In the genomic region with DNA sequence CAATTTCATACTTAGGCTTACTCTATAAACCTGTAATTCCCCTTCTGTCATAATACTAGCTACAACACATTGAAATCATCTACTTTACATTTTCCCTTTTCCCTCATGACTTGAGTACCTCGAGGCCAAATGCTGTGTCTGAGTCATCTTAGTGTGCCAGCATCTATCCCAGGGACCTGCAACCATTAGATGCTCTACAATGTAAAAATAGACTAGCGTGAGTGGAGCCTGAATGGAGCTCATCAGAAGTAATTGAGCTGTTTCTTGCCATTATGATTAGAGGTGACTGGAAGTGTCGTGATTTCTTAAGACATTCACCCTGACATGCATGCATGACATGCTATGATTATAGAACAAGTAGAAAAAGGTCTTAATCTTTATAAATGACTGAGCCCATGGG, we compare ENCODE assay signal across 26 mouse cellular contexts.
"Had no signal": no experiment of that assay in that cellular context is flagged by ENCODE, and none has a peak within 500 bp of the region (broad histone marks: within the 10 kb centered on the region; RNA-seq: fewer than 3 reads in every experiment).

No protein-coding gene starts in this region.

- ATAC-seq: hindbrain, postnatal 0 days; intestine, embryonic 16.5 days; liver, embryonic 12.5 days had no signal

- DNase-seq: gastrocnemius, postnatal 14 days; gastrocnemius, postnatal 36 days; heart, adult 11 months; heart, adult 2 months; heart, postnatal 14 days; heart, postnatal 36 days; kidney, adult 11 months; kidney, adult 2 months; kidney, adult 9 months; kidney, postnatal 14 days; kidney, postnatal 36 days; layer of hippocampus, adult 9-11 months; layer of hippocampus, postnatal 36 days; left cerebral cortex, postnatal 4 days had no signal

- H3K9me3 ChIP-seq: heart, embryonic 13.5 days; heart, embryonic 15.5 days; hindbrain, embryonic 13.5 days; hindbrain, embryonic 15.5 days; kidney, embryonic 15.5 days; limb, embryonic 13.5 days; limb, embryonic 15.5 days; liver, embryonic 12.5 days had no signal

- H3K27ac ChIP-seq: heart, adult 2 months; heart, embryonic 13.5 days; heart, embryonic 15.5 days; hindbrain, embryonic 13.5 days; hindbrain, embryonic 15.5 days; hindbrain, postnatal 0 days; kidney, embryonic 15.5 days; kidney, postnatal 0 days; limb, embryonic 13.5 days; limb, embryonic 15.5 days; liver, embryonic 12.5 days had no signal

- H3K4me2 ChIP-seq: heart, embryonic 11.5 days; heart, embryonic 13.5 days; heart, embryonic 15.5 days; hindbrain, embryonic 13.5 days; hindbrain, embryonic 15.5 days; kidney, embryonic 15.5 days; limb, embryonic 13.5 days; limb, embryonic 15.5 days; liver, embryonic 12.5 days had no signal

- H3K4me3 ChIP-seq: heart, adult 2 months; heart, embryonic 13.5 days; heart, embryonic 15.5 days; hindbrain, embryonic 13.5 days; hindbrain, embryonic 15.5 days; kidney, embryonic 15.5 days; limb, embryonic 13.5 days; limb, embryonic 15.5 days; liver, embryonic 12.5 days had no signal

- H3K27me3 ChIP-seq: heart, embryonic 13.5 days; heart, embryonic 15.5 days; hindbrain, embryonic 13.5 days; hindbrain, embryonic 15.5 days; kidney, embryonic 15.5 days; limb, embryonic 13.5 days; limb, embryonic 15.5 days; liver, embryonic 12.5 days had no signal

- H3K9ac ChIP-seq: heart, embryonic 13.5 days; heart, embryonic 15.5 days; hindbrain, embryonic 13.5 days; hindbrain, embryonic 15.5 days; kidney, embryonic 15.5 days; limb, embryonic 13.5 days; limb, embryonic 15.5 days; liver, embryonic 12.5 days had no signal

- H3K36me3 ChIP-seq: heart, embryonic 13.5 days; heart, embryonic 15.5 days; hindbrain, embryonic 13.5 days; hindbrain, embryonic 15.5 days; kidney, embryonic 15.5 days; limb, embryonic 13.5 days; limb, embryonic 15.5 days; liver, embryonic 12.5 days had no signal

- H3K4me1 ChIP-seq: heart, embryonic 13.5 days; heart, embryonic 15.5 days; hindbrain, embryonic 13.5 days; hindbrain, embryonic 15.5 days; kidney, embryonic 15.5 days; limb, embryonic 13.5 days; limb, embryonic 15.5 days; liver, embryonic 12.5 days had no signal
